Mouse (Mus musculus) heart, embryonic 15.5 days (tissue): ENCODE data around the gene Bpifc. TPM values are rescaled to one million over a fixed set of nuclear protein-coding genes. Genes with fewer than 3 reads are reported as not detected.
"Not testable (repeated sequence)": the region's sequence is repeated elsewhere in the genome, so short reads cannot be mapped to it uniquely, and the experiment has no call there.

ENCODE experiments used
- ATAC-seq: fragments of 200-750 bp; cut with Nextera tagmentation; replicated peaks from 2 replicates; pipeline ENCODE4 v1.8.0; 2017; ENCODE audit warnings: low read depth, moderate TSS enrichment; ENCODE audit not compliant: insufficient number of reproducible peaks, insufficient read depth, low FRiP score
- H3K27ac ChIP-seq: fragments of 300-500 bp; sonication (generic); 2 replicates; pipeline ENCODE4 v1.5.1; 2015; ENCODE audit warnings: mild to moderate bottlenecking, inconsistent platforms
- H3K27me3 ChIP-seq: fragments of 300-500 bp; sonication (generic); 2 replicates; pipeline ENCODE4 v1.6.1; 2015; ENCODE audit warnings: inconsistent platforms
- H3K36me3 ChIP-seq: fragments of 300-500 bp; sonication (generic); 2 replicates; pipeline ENCODE4 v1.6.1; 2015; ENCODE audit warnings: mild to moderate bottlenecking, inconsistent platforms
- H3K4me1 ChIP-seq: fragments of 300-500 bp; sonication (generic); replicated peaks from 2 replicates; pipeline ENCODE4 v1.6.1; 2015; ENCODE audit warnings: inconsistent platforms
- H3K4me2 ChIP-seq: fragments of 300-500 bp; sonication (generic); 2 replicates; pipeline ENCODE4 v1.6.1; 2015; ENCODE audit warnings: inconsistent platforms, mild to moderate bottlenecking, moderate library complexity
- H3K4me3 ChIP-seq: fragments of 300-500 bp; sonication (generic); 2 replicates; pipeline ENCODE4 v1.5.1; 2015; ENCODE audit warnings: mild to moderate bottlenecking, inconsistent platforms
- H3K9ac ChIP-seq: fragments of 300-500 bp; sonication (generic); 2 replicates; pipeline ENCODE4 v1.6.1; 2015; ENCODE audit warnings: mild to moderate bottlenecking, inconsistent platforms
- H3K9me3 ChIP-seq: fragments of 300-500 bp; sonication (generic); replicated peaks from 2 replicates; pipeline ENCODE4 v1.6.1; 2016; ENCODE audit warnings: inconsistent platforms
- WGBS: fragments of 180-500 bp; shearing (Covaris S2); methylation state at CpG from one replicate; pipeline ENCODE4 v1.1.7; 2015; ENCODE audit warnings: mixed read lengths; 5-methylcytosine and 5-hydroxymethylcytosine counted together
- polyA plus RNA-seq: library from polyadenylated mRNA; unstranded; fragments of >200 nt; fragmentation: Nextera tagmentation; extraction: Ambion mirVana; gene quantifications from 2 replicates; pipeline ENCODE4 v1.2.1, GENCODE M21; 2015

The Bpifc gene
- polyA plus RNA-seq, 1 experiment from 2014 or later, result not detected

DNA sequence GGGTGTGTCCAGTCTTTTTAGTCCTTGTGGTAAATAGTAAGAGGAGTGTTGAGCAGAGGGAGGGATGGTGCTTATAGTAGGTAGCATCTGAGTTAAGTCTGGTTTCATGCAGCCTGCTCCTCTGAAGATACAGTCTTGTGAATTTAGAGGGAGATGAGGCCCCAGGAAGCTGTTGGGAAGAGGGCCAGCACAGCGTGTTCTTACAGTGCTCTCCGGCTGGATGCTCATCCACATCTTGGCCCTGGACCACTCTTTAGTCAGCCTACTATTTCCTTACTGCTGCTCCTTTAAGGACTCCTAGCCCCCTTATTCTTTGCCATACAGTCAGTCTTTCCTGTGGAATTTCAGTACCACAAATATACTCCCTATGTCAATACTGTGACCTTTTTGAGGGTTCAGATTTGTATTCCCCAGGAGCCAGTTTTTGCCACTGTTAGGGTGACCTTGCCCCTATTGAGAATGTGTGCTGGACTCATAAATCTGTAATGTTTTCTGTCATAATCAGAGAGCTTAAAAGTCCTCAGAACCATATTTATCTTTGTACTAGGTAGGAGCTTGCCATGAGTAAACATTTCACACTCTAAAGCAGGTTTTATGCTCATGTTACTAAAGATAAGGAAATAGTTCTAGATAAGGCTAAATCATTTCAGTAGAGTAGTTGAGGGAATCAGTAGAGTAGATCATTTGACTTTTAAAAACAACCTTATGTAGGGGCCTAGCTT, 22.5 kb upstream of the Bpifc start:
- Histone ChIP-seq H3K4me3 (no peak overlapping the region), H3K36me3 (peaks cover 12% of the 10 kb centered on the region; the same call in 1 of the 2 replicates), H3K9ac (no peak overlapping the region), H3K4me1 (no peaks in the 10 kb centered on the region), H3K27ac (no peak overlapping the region), H3K4me2 (no peak overlapping the region), H3K9me3 (no peaks in the 10 kb centered on the region), H3K27me3 (no peaks in the 10 kb centered on the region)
- ATAC-seq, result no peak
- 76% methylated on average over 2 of the region's 2 CpGs for WGBS

DNA sequence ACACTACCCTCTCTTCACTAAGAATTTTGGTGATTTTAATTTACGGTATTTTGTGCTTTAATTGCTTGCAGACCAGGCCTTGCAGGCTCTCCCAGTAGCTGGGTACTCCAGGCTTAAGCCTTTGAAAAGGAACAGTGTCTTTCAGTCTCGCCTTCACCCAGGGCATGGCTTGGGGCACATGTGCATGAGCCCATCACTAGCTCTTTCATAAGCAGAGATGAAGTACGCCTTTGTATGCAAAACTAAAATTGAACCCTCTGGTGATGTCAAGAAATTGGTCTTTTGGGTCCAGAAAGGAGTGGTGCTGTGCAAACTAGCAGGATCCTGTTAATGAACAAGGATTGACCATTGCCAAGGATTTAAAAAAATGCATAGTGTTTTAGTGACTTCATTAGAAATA, 20.8 kb upstream of the Bpifc start:
- 85% methylated on average over 3 of the region's 3 CpGs for WGBS
- Histone ChIP-seq H3K9ac (no peak overlapping the region), H3K4me1 (no peaks in the 10 kb centered on the region), H3K27ac (no peak overlapping the region), H3K9me3 (no peaks in the 10 kb centered on the region), H3K4me2 (no peak overlapping the region), H3K27me3 (no peaks in the 10 kb centered on the region), H3K36me3 (0 out of 2 replicates have a peak, but pooled peaks cover 7% of the 10 kb centered on the region), H3K4me3 (no peak overlapping the region)
- ATAC-seq, result no peak

DNA sequence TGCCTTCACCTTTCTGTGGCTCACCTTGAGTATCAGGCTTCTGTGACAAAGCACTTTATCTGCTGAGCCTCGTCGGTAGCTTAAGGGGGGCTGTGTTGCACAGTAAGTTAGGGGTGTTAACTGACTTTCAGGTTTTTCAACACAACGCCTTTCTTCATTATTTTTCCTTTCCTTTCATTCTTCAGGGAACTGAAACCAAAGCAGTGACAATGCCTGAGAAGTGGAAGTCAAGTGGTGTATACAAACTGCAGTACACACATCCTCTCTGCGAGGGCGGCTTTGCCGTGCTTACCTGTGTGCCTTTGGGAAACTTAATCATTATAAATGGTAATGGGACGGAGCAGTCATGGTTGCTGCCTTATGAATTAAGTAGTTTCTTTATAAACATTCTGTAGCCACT, 19.0 kb upstream of the Bpifc start:
- 82% methylated on average over 7 of the region's 7 CpGs for WGBS
- Histone ChIP-seq H3K4me2 (no peak overlapping the region), H3K9ac (no peak overlapping the region), H3K27ac (no peak overlapping the region), H3K4me1 (no peaks in the 10 kb centered on the region), H3K4me3 (no peak overlapping the region), H3K9me3 (no peaks in the 10 kb centered on the region), H3K27me3 (no peaks in the 10 kb centered on the region), H3K36me3 (0 out of 2 replicates have a peak, but pooled peaks cover 7% of the 10 kb centered on the region)
- ATAC-seq, result no peak

DNA sequence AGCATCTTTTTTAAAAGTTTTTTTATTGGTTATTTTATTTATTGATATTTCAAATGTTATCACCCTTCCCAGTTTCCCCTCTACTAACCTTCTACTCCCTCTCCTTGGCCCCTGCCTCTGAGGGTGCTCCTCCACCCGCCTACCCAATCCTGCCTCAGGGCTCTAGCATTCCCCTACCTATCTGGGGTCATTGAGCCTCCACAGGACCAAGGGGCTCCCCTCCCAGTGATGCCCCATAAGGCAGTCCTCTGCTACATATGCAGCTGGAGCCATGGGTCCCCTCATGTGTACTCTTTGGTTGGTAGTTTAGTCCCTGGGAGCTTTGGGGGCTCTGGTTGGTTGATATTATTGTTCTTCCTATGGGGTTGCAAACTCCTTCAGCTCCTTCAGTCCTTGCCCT, 15.1 kb upstream of the Bpifc start:
- not testable (repeated sequence) for H3K9me3 ChIP-seq, H3K4me1 ChIP-seq, H3K27me3 ChIP-seq, ATAC-seq, H3K27ac ChIP-seq, H3K36me3 ChIP-seq, H3K9ac ChIP-seq, H3K4me3 ChIP-seq, H3K4me2 ChIP-seq
- 83% methylated on average over 1 of the region's 1 CpGs for WGBS

DNA sequence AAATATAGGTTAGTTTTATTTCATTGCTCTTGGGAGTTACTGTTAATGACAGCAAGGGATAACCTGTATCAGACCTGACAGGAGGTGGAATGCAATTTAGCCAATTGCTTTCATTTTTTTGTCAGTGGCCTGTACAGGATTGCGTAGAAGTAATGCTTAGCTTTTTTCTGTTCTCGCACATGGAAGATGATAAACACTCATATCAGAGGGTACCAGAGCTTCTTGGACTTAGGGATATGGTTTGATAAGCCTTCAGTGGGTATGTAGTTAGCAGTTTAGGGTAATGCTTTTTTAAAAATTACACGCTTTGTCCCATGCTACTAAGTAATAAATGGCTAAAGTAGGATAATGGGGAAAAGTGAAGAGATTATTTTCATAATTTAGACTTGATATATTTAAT, 14.7 kb upstream of the Bpifc start:
- H3K36me3 ChIP-seq, result 0 out of 2 replicates have a peak, but pooled peaks cover 7% of the 10 kb centered on the region
- ATAC-seq, result no peak
- no peaks in the 10 kb centered on the region for H3K9me3 ChIP-seq
- no peak overlapping the region for H3K9ac ChIP-seq
- H3K4me1 ChIP-seq, result peaks cover 8% of the 10 kb centered on the region; the same call in 1 of the 2 replicates
- 86% methylated on average over 3 of the region's 3 CpGs for WGBS
- H3K4me3 ChIP-seq, result no peak overlapping the region
- H3K4me2 ChIP-seq, result no peak overlapping the region
- H3K27me3 ChIP-seq, result no peaks in the 10 kb centered on the region
- H3K27ac ChIP-seq, result no peak overlapping the region

DNA sequence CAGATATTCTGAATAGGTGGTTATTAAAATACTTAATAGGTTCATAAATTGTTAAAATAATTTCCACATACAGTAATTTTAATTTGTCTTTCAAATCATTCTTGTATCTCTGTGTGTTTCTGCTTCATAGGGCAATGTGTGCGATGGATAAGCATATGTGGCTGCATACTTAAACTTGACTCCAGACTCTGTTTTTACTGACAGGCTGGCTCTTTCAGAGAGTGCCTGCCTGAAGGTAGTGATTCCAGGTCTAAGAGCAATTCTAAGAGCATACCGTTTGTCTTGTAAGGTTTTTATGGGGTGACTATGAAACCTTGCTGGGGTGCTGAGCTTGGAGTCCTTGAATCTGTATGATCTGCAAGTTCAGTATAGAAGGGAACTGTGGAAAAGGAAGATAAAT, 14.2 kb upstream of the Bpifc start:
- H3K9me3 ChIP-seq, result no peaks in the 10 kb centered on the region
- no peak overlapping the region for H3K27ac ChIP-seq
- peaks cover 10% of the 10 kb centered on the region; the same call in 1 of the 2 replicates for H3K4me1 ChIP-seq
- 83% methylated on average over 2 of the region's 2 CpGs for WGBS
- H3K4me2 ChIP-seq, result no peak overlapping the region
- no peaks in the 10 kb centered on the region for H3K27me3 ChIP-seq
- H3K4me3 ChIP-seq, result no peak overlapping the region
- ATAC-seq, result no peak
- no peak overlapping the region for H3K9ac ChIP-seq
- 0 out of 2 replicates have a peak, but pooled peaks cover 7% of the 10 kb centered on the region for H3K36me3 ChIP-seq

DNA sequence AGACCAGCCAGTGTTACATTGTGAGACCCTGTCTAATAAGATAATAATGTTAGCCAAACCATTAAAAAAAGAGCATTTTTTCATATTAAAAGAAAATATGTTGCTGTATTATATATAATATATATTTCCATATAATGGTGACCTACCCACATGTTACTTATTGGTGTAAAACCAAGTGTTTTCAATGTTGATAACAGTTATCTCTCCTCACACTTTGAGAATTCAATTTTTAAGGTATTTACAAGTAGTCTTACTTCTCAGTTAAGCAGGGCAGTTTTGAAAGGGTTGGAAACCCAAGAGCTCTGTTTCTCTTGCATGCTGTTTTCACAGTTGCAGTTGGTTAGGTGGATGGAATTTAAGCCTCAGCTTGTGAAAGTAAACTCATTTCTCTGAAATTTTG, 11.5 kb upstream of the Bpifc start:
- peak overlapping the region; percentile 84 for H3K4me3 ChIP-seq
- H3K9ac ChIP-seq, result 0 out of 2 replicates have a peak overlapping the region, but pooled peaks have one; percentile 81
- no peak overlapping the region for H3K27ac ChIP-seq
- H3K4me1 ChIP-seq, result peaks cover 10% of the 10 kb centered on the region; the same call in 1 of the 2 replicates
- H3K27me3 ChIP-seq, result no peaks in the 10 kb centered on the region; the same call in 1 of the 2 replicates
- H3K9me3 ChIP-seq, result no peaks in the 10 kb centered on the region
- peak overlapping the region; percentile 60; the same call in 1 of the 2 replicates for H3K4me2 ChIP-seq
- ATAC-seq, result no peak
- H3K36me3 ChIP-seq, result no peaks in the 10 kb centered on the region

DNA sequence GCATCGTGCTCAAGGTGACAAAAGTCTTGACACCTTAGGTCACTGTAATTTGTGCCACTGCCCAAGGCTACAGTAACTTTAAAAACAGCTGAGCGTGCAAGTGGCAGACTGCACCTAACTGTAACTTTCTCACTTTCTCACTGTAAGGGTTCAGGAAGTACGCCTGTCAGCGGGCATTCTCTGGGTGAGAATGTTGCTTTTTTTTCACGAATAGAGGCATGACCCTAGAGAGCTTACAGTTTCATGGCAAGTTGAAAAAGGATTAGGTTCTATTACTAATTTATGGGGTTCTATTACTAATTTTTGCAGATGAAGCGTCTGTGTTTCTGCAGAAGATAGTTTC, 10.8 kb upstream of the Bpifc start:
- H3K27me3 ChIP-seq, result no peaks in the 10 kb centered on the region; the same call in 1 of the 2 replicates
- no peak for ATAC-seq
- 4% methylated on average over 6 of the region's 6 CpGs for WGBS
- no peaks in the 10 kb centered on the region for H3K9me3 ChIP-seq
- H3K27ac ChIP-seq, result peak overlapping the region; percentile 93
- peak overlapping the region; percentile 81 for H3K9ac ChIP-seq
- H3K4me1 ChIP-seq, result peaks cover 10% of the 10 kb centered on the region; the same call in 1 of the 2 replicates
- no peaks in the 10 kb centered on the region for H3K36me3 ChIP-seq
- peak overlapping the region; percentile 60 for H3K4me2 ChIP-seq
- peak overlapping the region; percentile 84 for H3K4me3 ChIP-seq

DNA sequence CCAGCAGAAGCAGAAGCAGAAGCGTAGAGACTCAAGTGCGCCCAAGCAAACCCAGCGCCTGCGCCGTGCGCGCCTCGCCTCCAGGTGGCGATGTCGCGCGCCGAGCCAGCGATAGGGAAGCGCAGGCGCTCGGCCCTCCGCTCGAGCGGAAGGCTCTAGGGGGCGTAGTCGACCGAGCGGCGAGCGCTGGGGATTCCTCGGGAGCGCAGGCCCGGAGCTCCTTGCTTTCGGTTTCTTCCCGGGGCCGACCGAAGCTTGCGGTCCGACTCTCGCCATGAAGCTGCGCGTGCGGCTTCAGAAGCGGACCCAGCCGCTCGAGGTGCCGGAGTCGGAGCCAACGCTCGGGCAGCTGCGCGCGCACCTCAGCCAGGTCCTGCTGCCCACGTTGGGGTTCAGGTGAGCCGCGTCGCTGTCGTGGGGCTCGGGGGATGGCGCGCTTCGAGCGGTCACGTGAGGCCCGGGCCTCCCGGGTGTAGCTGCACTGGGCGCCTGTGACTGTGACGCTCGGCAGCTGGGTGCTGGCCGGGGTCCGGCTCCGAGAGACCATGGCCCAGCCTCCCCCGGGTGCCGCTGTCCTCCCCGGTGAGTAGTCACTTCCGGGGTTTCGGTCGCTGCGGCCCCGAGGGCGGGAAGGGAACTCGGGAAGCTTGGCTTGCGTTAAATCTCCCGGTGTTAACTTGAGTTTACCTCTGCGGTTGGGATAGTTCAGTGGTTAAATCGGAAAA, 10.2 kb upstream of the Bpifc start, which contains the start of gene Fbxo7:
Gene Fbxo7, plus strand, starts transcription at position 224 of the 725 bp plus-strand sequence.
- Histone ChIP-seq H3K27ac (peak within 1 kb of the TSS; percentile 93), H3K4me2 (peak within 1 kb of the TSS; percentile 60), H3K4me1 (peaks cover 10% of the 10 kb centered on the region; the same call in 1 of the 2 replicates), H3K9ac (peak within 1 kb of the TSS; percentile 81), H3K36me3 (no peaks in the 10 kb centered on the region), H3K27me3 (no peaks in the 10 kb centered on the region; the same call in 1 of the 2 replicates), H3K9me3 (no peaks in the 10 kb centered on the region), H3K4me3 (peak within 1 kb of the TSS; percentile 84)
- peak; percentile 95 for ATAC-seq
- under 1% methylated on average over 82 of the region's 82 CpGs for WGBS

DNA sequence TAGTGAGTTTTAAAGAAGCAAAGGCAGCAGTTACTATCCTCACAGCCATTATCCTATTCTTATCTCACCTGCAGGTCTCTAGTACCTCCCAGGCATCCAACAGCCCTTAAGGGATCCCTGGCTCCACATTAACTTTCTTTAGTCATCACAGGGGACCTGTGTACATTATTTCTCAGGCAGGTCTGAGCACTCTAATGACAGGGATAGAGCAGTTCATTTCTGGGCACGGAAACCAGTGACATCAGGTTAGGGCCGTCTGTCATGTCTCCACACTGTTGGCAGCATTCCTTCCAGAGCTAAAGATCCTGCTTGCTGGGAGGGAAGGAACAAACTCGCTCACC, 9.7 kb upstream of the Bpifc start:
- Histone ChIP-seq H3K27ac (0 out of 2 replicates have a peak overlapping the region, but pooled peaks have one; percentile 21), H3K4me1 (peaks cover 10% of the 10 kb centered on the region; the same call in 1 of the 2 replicates), H3K36me3 (no peaks in the 10 kb centered on the region), H3K4me3 (peak overlapping the region; percentile 84), H3K9me3 (no peaks in the 10 kb centered on the region), H3K27me3 (no peaks in the 10 kb centered on the region; the same call in 1 of the 2 replicates), H3K4me2 (peak overlapping the region; percentile 59), H3K9ac (no peak overlapping the region)
- ATAC-seq, result no peak
- WGBS, result 1% methylated on average over 3 of the region's 3 CpGs

DNA sequence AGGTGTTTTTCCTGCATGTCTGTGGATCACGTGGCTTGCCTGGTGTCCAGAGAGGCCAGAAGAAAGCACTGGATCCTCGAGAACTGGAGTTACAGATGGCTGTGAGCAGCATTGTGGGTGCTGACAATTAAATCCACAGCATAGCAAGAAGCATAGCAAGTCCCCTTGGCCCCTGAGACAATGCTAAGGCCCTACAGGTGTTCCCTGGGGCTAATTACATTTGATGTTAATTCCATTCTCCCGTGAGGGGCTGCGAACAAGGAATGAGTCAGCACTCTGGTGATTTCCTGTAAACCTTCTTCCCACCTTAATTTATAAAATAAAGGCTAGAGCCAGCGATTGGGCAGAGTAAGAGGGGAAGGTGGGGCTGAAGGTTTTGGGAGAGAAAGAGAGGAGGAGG, 7.1 kb upstream of the Bpifc start:
- Histone ChIP-seq H3K9me3 (no peaks in the 10 kb centered on the region), H3K36me3 (no peaks in the 10 kb centered on the region), H3K4me3 (no peak overlapping the region), H3K9ac (no peak overlapping the region), H3K4me1 (peaks cover 10% of the 10 kb centered on the region; the same call in 1 of the 2 replicates), H3K27ac (no peak overlapping the region), H3K4me2 (no peak overlapping the region), H3K27me3 (no peaks in the 10 kb centered on the region; the same call in 1 of the 2 replicates)
- WGBS, result 38% methylated on average over 5 of the region's 5 CpGs
- no peak for ATAC-seq
